Mouse (Mus musculus) stomach, postnatal 0 days (tissue): ENCODE measurements around the gene Fam171a2. TPM values are rescaled to one million over a fixed set of nuclear protein-coding genes. Genes with fewer than 3 reads are reported as not detected.

ENCODE experiments used
- ATAC-seq: fragments of 200-750 bp; cut with Nextera tagmentation; 2 replicates; pipeline ENCODE4 v1.8.0; 2017; ENCODE audit not compliant: low FRiP score, low TSS enrichment
- DNase-seq: peaks from one replicate; pipeline ENCODE4 v3.0.0-alpha.2; 2016; ENCODE audit warnings: low spot score
- H3K27ac ChIP-seq: fragments of 300-500 bp; sonication (generic); replicated peaks from 2 replicates; pipeline ENCODE4 v1.5.1; 2014; ENCODE audit warnings: mild to moderate bottlenecking, control low read depth
- H3K27me3 ChIP-seq: fragments of 300-500 bp; sonication (generic); 2 replicates; pipeline ENCODE4 v1.6.1; 2014; ENCODE audit warnings: low read length; ENCODE audit not compliant: control insufficient read depth, insufficient read depth
- H3K36me3 ChIP-seq: fragments of 300-500 bp; sonication (generic); 2 replicates; pipeline ENCODE4 v1.6.1; 2014; ENCODE audit warnings: low read length, mixed read lengths; ENCODE audit not compliant: control insufficient read depth, insufficient read depth
- H3K4me1 ChIP-seq: fragments of 300-500 bp; sonication (generic); replicated peaks from 2 replicates; pipeline ENCODE4 v1.6.1; 2014; ENCODE audit warnings: antibody characterized with exemption; ENCODE audit not compliant: control insufficient read depth, insufficient read depth
- H3K4me2 ChIP-seq: fragments of 300-500 bp; sonication (generic); replicated peaks from 2 replicates; pipeline ENCODE4 v1.6.1; 2014; ENCODE audit warnings: low read depth, mild to moderate bottlenecking, control low read depth, moderate library complexity
- H3K4me3 ChIP-seq: fragments of 300-500 bp; sonication (generic); 2 replicates; pipeline ENCODE4 v1.5.1; 2014; ENCODE audit warnings: low read depth, low read length, control low read depth
- H3K9ac ChIP-seq: fragments of 300-500 bp; sonication (generic); 2 replicates; pipeline ENCODE4 v1.6.1; 2014; ENCODE audit warnings: mild to moderate bottlenecking, low read length, control low read depth, mixed read lengths
- H3K9me3 ChIP-seq: fragments of 300-500 bp; sonication (generic); 2 replicates; pipeline ENCODE4 v1.6.1; 2016; ENCODE audit warnings: low read length; ENCODE audit not compliant: control insufficient read depth
- CTCF ChIP-seq: IDR thresholded peaks from 2 replicates; pipeline ENCODE4 v1.5.1; 2016; ENCODE audit warnings: antibody characterized with exemption, low read depth, mild to moderate bottlenecking, moderate library complexity
- EP300 ChIP-seq: optimal IDR thresholded peaks from 2 replicates; pipeline ENCODE3; 2016; ENCODE audit warnings: antibody characterized with exemption
- WGBS: fragments of 180-500 bp; shearing (Covaris S2); extraction: QIAGEN DNeasy Blood & Tissue Kit; methylation state at CpG from one replicate; pipeline ENCODE4 v1.1.7; 2014; 5-methylcytosine and 5-hydroxymethylcytosine counted together
- polyA plus RNA-seq: library from polyadenylated mRNA; unstranded; fragments of >200 nt; fragmentation: Nextera tagmentation; extraction: Ambion mirVana; gene quantifications from 2 replicates; pipeline ENCODE4 v1.2.1, GENCODE M21; 2015

The Fam171a2 gene
- polyA plus RNA-seq, 1 experiment from 2014 or later, result 2.0 TPM

- TF ChIP-seq CTCF (no peak), EP300 (no peak)
- DNase-seq (no peak), ATAC-seq (no peak)
- no peaks in the 10 kb centered on the region for H3K36me3 ChIP-seq
- no peak overlapping the region for H3K4me3 ChIP-seq
- 92% methylated on average over 6 of the region's 6 CpGs for WGBS
- H3K4me1 ChIP-seq, result peaks cover 6% of the 10 kb centered on the region
- H3K9ac ChIP-seq, result no peak overlapping the region
- no peaks in the 10 kb centered on the region for H3K27me3 ChIP-seq
- H3K27ac ChIP-seq, result no peak overlapping the region
- H3K9me3 ChIP-seq, result no peaks in the 10 kb centered on the region
- no peak overlapping the region for H3K4me2 ChIP-seq
Observed at GRCm38 (mm10) chr11:102464901-102465300, 17.4 kb upstream of the Fam171a2 start.

GRCm38 (mm10) chr11:102461764-102462163 is 14.3 kb upstream of the Fam171a2 start:
- H3K36me3 ChIP-seq, result no peaks in the 10 kb centered on the region
- no peak overlapping the region for H3K4me2 ChIP-seq
- H3K27ac ChIP-seq, result no peak overlapping the region
- H3K4me3 ChIP-seq, result no peak overlapping the region
- H3K9me3 ChIP-seq, result no peaks in the 10 kb centered on the region
- no peaks in the 10 kb centered on the region for H3K27me3 ChIP-seq
- TF ChIP-seq CTCF (no peak), EP300 (no peak)
- no peak overlapping the region for H3K9ac ChIP-seq
- no peak for ATAC-seq
- WGBS, result 80% methylated on average over 3 of the region's 3 CpGs
- H3K4me1 ChIP-seq, result 0 out of 2 replicates have a peak, but pooled peaks cover 2% of the 10 kb centered on the region
- no peak for DNase-seq

GRCm38 (mm10) chr11:102460541-102460940 is 13.1 kb upstream of the Fam171a2 start:
- Histone ChIP-seq H3K27ac (no peak overlapping the region), H3K4me1 (no peaks in the 10 kb centered on the region; the same call in 1 of the 2 replicates), H3K4me2 (no peak overlapping the region), H3K9me3 (no peaks in the 10 kb centered on the region), H3K27me3 (no peaks in the 10 kb centered on the region), H3K9ac (no peak overlapping the region), H3K4me3 (no peak overlapping the region), H3K36me3 (no peaks in the 10 kb centered on the region)
- 56% methylated on average over 16 of the region's 16 CpGs for WGBS
- DNase-seq, result no peak
- no peak for TF ChIP-seq EP300
- no peak for TF ChIP-seq CTCF
- no peak for ATAC-seq

GRCm38 (mm10) chr11:102455740-102456396 is 8.4 kb upstream of the Fam171a2 start:
- Histone ChIP-seq H3K4me3 (peak overlapping the region; percentile 51), H3K27ac (peak overlapping the region; percentile 67), H3K9ac (peak overlapping the region; percentile 56), H3K4me1 (no peaks in the 10 kb centered on the region; the same call in 1 of the 2 replicates), H3K36me3 (no peaks in the 10 kb centered on the region), H3K4me2 (peak overlapping the region; percentile 70), H3K27me3 (no peaks in the 10 kb centered on the region), H3K9me3 (no peaks in the 10 kb centered on the region)
- 0% methylated on average over 37 of the region's 40 CpGs for WGBS
- TF ChIP-seq CTCF (peak; percentile 65), EP300 (no peak)
- ATAC-seq, result peak; percentile 84
- peak; percentile 93 for DNase-seq

- H3K27me3 ChIP-seq, result no peaks in the 10 kb centered on the region
- ATAC-seq (no peak), DNase-seq (no peak)
- no peak overlapping the region for H3K4me3 ChIP-seq
- peaks cover 2% of the 10 kb centered on the region; the same call in 1 of the 2 replicates for H3K4me1 ChIP-seq
- H3K9me3 ChIP-seq, result no peaks in the 10 kb centered on the region
- H3K27ac ChIP-seq, result no peak overlapping the region
- 35% methylated on average over 10 of the region's 10 CpGs for WGBS
- TF ChIP-seq EP300, result no peak
- TF ChIP-seq CTCF, result no peak
- no peak overlapping the region for H3K4me2 ChIP-seq
- no peak overlapping the region for H3K9ac ChIP-seq
- H3K36me3 ChIP-seq, result no peaks in the 10 kb centered on the region
Observed at GRCm38 (mm10) chr11:102453131-102453530, 5.6 kb upstream of the Fam171a2 start.

GRCm38 (mm10) chr11:102449043-102450008 is 1.8 kb upstream of the Fam171a2 start:
- TF ChIP-seq EP300, result peak; percentile 66
- no peak for TF ChIP-seq CTCF
- H3K9ac ChIP-seq, result no peak overlapping the region
- WGBS, result 32% methylated on average over 17 of the region's 17 CpGs
- H3K4me2 ChIP-seq, result no peak overlapping the region
- H3K4me3 ChIP-seq, result no peak overlapping the region
- no peaks in the 10 kb centered on the region for H3K9me3 ChIP-seq
- H3K27me3 ChIP-seq, result no peaks in the 10 kb centered on the region
- ATAC-seq (no peak), DNase-seq (no peak)
- no peaks in the 10 kb centered on the region for H3K36me3 ChIP-seq
- peaks cover 15% of the 10 kb centered on the region for H3K4me1 ChIP-seq
- H3K27ac ChIP-seq, result peak overlapping the region; percentile 58
